Mouse (Mus musculus): Measurements from ENCODE around the gene Max.

Max gene

DNA sequence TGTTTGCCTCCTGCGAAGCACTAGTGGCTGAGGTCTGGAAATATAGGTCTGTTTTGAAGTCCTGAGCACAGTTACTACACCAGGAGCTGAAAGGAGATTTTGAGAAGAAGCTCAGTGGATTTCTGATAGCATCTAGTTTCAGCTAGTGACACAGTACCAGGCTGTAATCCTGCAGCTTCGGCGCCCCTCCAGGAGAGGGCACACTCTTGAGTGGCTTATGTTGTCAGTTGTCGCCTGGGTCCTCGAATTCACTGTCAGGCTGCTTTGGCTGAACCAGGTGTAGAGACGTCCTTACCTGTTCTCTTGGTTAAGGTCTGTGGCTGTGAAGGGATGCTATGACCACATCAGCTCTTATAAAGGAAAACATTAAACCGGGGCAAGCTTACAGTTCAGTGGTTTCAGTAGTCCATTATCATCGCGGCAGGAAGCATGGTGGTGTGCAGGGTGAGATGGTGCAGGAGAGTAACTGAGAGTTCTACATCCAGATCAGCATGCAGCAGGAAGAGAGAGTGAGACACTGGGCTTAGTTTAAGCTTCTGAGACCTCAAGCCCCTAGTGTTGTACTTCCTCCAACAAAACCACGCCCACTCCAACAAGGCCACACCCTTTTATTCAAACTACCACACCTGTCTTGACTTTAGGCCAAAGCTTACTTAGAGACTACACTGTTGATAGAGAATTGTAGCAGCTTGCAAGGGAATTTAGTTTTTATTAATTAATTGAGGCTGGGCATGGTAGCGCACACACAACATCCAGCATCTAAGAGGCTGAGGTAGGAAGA lies 72.4 kb downstream of the Max start:
- no peak for DNase-seq (ENCODE audit: low spot score in 2 of 2)

DNA sequence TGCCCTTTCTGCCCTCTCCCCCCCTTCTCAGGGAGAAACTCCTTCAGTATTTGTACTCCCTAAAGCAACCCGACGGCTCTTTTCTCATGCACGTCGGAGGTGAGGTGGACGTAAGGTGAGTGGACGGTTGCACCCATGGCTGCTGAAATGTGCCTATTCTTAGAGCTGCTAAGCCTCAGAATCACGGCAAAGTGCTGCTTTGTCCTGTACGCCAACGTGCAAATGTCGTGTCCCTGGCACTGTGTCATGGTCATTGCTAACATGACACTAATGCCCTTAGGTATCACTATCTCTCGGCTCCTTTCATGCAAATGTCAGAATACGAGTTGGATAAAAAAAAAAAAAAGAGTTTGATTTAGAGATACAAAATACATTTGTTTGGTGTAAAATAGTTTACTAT lies 74.1 kb downstream of the Max start:
- DNase-seq (ENCODE audit: low spot score in 2 of 2) = no peak
